ENCODE assay signal across 13 mouse cellular contexts in the genomic region with DNA sequence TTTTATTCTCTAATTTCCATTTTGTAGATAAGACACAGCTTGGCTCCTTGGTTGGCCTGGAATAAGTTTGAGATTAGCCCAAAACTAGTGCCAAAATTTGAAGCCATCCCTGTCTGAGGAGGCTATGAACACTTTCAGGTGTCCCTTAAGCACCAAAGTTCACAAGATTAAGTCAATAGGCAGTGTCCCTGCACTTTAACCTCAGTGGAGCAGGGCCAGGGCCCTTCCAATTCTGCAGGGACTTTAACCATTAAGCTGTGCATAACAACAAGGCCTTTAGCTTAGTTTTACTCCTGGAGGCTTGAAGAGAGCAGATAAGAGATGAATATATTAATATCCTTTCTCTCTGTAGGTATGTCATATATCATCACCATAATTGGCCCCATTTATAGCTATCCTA.
"Had no signal": no experiment of that assay in that cellular context is flagged by ENCODE, and none has a peak within 500 bp of the region (broad histone marks: within the 10 kb centered on the region; RNA-seq: fewer than 3 reads in every experiment).

No protein-coding gene starts in this region.

- H3K4me2 ChIP-seq: hindbrain, embryonic 15.5 days; limb, embryonic 12.5 days; liver, embryonic 13.5 days; neural tube, embryonic 12.5 days had no signal

- H3K4me1 ChIP-seq: hindbrain, embryonic 15.5 days; limb, embryonic 12.5 days; liver, embryonic 13.5 days; midbrain, embryonic 10.5 days; neural tube, embryonic 12.5 days had no signal

- H3K36me3 ChIP-seq: hindbrain, embryonic 15.5 days; limb, embryonic 12.5 days; liver, embryonic 13.5 days; midbrain, embryonic 10.5 days; neural tube, embryonic 12.5 days had no signal

- ATAC-seq: lung, postnatal 0 days had no signal

- H3K9ac ChIP-seq: hindbrain, embryonic 15.5 days; limb, embryonic 12.5 days; liver, embryonic 13.5 days; neural tube, embryonic 12.5 days had no signal

- H3K27ac ChIP-seq: hindbrain, embryonic 15.5 days; layer of hippocampus, adult 2 months; limb, embryonic 12.5 days; liver, embryonic 13.5 days; midbrain, embryonic 10.5 days; neural tube, embryonic 12.5 days; stomach, postnatal 0 days had no signal

- DNase-seq: liver, embryonic 13.5 days; lung, adult 2 months; lung, postnatal 36 days; midbrain, embryonic 14.5 days; thymus, postnatal 4 days had no signal

- H3K27me3 ChIP-seq: hindbrain, embryonic 15.5 days; limb, embryonic 12.5 days; liver, embryonic 13.5 days; neural tube, embryonic 12.5 days had no signal

- H3K9me3 ChIP-seq: hindbrain, embryonic 15.5 days; limb, embryonic 12.5 days; liver, embryonic 13.5 days; midbrain, embryonic 10.5 days; neural tube, embryonic 12.5 days had no signal

- H3K4me3 ChIP-seq: hindbrain, embryonic 15.5 days; layer of hippocampus, adult 2 months; limb, embryonic 12.5 days; liver, embryonic 13.5 days; midbrain, embryonic 10.5 days; myocyte; neural tube, embryonic 12.5 days had no signal
